Mouse (Mus musculus): Measurements from ENCODE around the gene Wasf2.

DNA sequence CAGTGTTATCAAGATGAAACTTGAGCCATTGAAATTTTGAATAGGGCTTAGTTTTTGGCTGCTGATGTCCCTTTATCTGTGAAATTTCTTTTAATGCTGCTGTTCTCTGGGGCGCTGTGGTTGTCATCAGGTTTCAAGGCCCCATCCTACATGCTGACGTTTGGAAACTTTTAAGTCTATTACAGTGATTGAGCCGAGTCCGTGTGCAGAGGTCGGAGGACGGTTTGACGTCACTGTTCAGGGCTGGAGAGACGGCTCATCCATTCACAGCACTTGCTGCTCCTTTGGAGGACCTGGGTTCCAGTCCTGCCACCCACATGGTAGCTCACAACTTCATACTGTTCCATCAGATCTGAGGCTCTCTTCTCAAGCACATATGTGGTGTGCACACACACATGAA, 29.9 kb downstream of the Wasf2 start:
- TF ChIP-seq CTCF (IDR thresholded peaks at IDR 0.05; ENCODE audit: extremely low read depth, insufficient read length, insufficient replicate concordance, low read depth, low read length) (no peak), POLR2A (IDR thresholded peaks at IDR 0.05; ENCODE audit: low read depth, low read length) (no peak)

Measured in small intestine, adult 2 months (tissue).